Mouse (Mus musculus) small intestine, adult 2 months (tissue): ENCODE results near the gene Mettl3. TPM values are rescaled to one million over a fixed set of nuclear protein-coding genes. Genes with fewer than 3 reads are reported as not detected.

Experiments used
- H3K27ac ChIP-seq: fragments of 200-500 bp; 2 replicates; pipeline ENCODE4 v1.5.1; 2012; ENCODE audit warnings: low read depth, low read length, control low read depth, inconsistent platforms; ENCODE audit not compliant: insufficient read depth
- H3K27me3 ChIP-seq: fragments of 200-500 bp; 2 replicates; pipeline ENCODE4 v1.6.1; 2012; ENCODE audit warnings: mild to moderate bottlenecking, moderate library complexity, low read length, inconsistent platforms; ENCODE audit not compliant: control insufficient read depth, insufficient read depth
- H3K36me3 ChIP-seq: fragments of 200-500 bp; 2 replicates; pipeline ENCODE4 v1.6.1; 2012; ENCODE audit warnings: mild to moderate bottlenecking, low read length, control low read depth, inconsistent platforms; ENCODE audit not compliant: control insufficient read depth, insufficient read depth
- H3K4me1 ChIP-seq: fragments of 200-500 bp; 2 replicates; pipeline ENCODE4 v1.6.1; 2012; ENCODE audit warnings: low read length, inconsistent platforms, mixed read lengths; ENCODE audit not compliant: control insufficient read depth, insufficient read depth, insufficient read length
- H3K4me3 ChIP-seq: fragments of 200-500 bp; 2 replicates; pipeline ENCODE4 v1.5.1; 2012; ENCODE audit warnings: low read depth, mild to moderate bottlenecking, control low read depth, inconsistent platforms, low read length, moderate library complexity
- CTCF ChIP-seq: fragments of 200-500 bp; IDR thresholded peaks from 2 replicates; pipeline ENCODE4 v1.5.1; 2012; ENCODE audit warnings: low read depth, mild to moderate bottlenecking, control low read depth, inconsistent platforms, low read length, moderate library complexity, mixed read lengths; ENCODE audit not compliant: insufficient replicate concordance, insufficient read length; ENCODE audit errors: extremely low read depth
- POLR2A ChIP-seq: fragments of 200-500 bp; IDR thresholded peaks from 2 replicates; pipeline ENCODE4 v1.6.1; 2012; ENCODE audit warnings: low read depth, mild to moderate bottlenecking, control low read depth, inconsistent platforms, low read length, moderate library complexity
- WGBS: fragments of 180-500 bp; shearing (Covaris S2); methylation state at CpG from one replicate; pipeline ENCODE4 v1.1.7; 2018; 5-methylcytosine and 5-hydroxymethylcytosine counted together
- polyA plus RNA-seq: library from polyadenylated mRNA; depleted of rRNA; stranded (reverse); fragments of >200 nt; gene quantifications from 2 replicates; pipeline ENCODE4 v1.2.3, GENCODE M21; 2012; rRNA removed

Gene Mettl3
- polyA plus RNA-seq, 1 experiment: 8.2 TPM

DNA sequence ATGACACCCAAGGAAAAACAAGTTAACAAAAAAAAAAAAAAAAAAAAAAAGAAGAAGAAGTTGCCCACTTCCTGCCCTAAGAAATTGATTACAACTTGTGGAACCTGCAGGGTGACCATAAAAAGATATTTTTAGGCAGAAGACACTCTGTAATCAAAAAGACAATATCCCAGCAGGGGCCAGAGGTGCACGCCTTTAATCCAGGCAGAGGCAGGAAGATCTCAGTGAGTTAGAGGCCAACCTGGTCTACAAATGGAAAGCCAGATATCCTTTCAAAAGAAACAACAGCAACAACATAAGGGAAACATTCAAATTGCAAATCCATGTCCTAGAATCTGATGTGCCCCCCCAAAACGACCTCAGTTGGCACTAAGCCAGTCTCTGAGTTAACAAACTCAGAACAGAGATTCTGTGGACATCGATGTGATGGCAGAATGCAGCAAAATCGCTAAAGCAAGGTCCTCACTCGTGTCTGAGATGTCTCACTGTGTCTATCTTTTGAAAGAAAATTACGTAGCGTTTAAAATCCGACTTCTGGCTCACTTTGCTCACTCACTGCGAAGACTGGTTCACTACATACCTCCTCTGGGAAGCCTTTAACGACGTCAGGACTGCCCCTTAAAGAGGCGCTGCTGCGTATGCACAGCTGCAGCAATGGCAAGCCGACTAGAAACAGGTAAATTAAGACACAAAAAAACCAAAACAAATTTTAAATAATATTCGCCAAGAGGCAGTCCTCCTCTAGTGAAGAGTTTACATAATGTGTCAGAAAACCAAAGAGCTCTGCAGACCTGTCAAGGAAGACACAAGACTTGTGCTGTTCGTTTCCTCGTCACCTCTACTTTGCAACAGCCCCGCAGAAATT lies 48.4 kb downstream of the Mettl3 start:
- Histone ChIP-seq H3K4me3 (peak overlapping the region; percentile 76), H3K36me3 (no peaks in the 10 kb centered on the region), H3K4me1 (peaks cover 6% of the 10 kb centered on the region; the same call in 1 of the 2 replicates), H3K27ac (peak overlapping the region; percentile 70), H3K27me3 (no peaks in the 10 kb centered on the region)
- 4% methylated on average over 18 of the region's 18 CpGs for WGBS
- no peak for TF ChIP-seq CTCF
- no peak for TF ChIP-seq POLR2A

DNA sequence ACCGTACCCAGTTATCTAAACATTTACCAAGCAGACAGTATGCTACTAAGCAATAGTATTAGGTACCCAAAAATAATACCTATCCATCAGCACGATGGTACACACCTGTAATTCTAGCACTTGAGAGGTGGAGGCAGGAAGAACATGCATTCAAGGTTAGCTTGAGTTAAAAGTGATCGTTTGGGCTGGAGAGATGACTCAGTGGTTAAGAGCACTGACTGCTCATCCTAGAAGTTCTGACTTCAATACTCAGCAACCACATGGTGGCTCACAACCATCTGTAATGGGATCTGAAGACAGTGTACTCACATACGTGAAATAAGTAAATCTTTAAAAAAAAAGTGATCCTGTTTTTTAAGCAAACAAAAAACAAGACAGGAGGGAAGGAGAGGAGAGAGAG lies 58.8 kb downstream of the Mettl3 start:
- TF ChIP-seq POLR2A: no peak
- TF ChIP-seq CTCF: no peak
- WGBS: 66% methylated on average over 4 of the region's 4 CpGs
- no peak overlapping the region for H3K4me3 ChIP-seq

More for the DNA sequence above, 58.8 kb downstream of the Mettl3 start:
- peaks cover 4% of the 10 kb centered on the region for H3K4me1 ChIP-seq
- H3K36me3 ChIP-seq: no peaks in the 10 kb centered on the region
- no peak overlapping the region for H3K27ac ChIP-seq
- H3K27me3 ChIP-seq: no peaks in the 10 kb centered on the region

Other genes starting within 250 kb of the Mettl3 start
- gene Hnrnpc, start 201.1 kb downstream of the Mettl3 start, polyA plus RNA-seq: 8.4 and 22.4 TPM in 2 replicates
- 0.86 and 1.0 TPM in 2 replicates for gene Rpgrip1, start 194.4 kb downstream of the Mettl3 start, polyA plus RNA-seq
- gene Supt16, start 107.7 kb downstream of the Mettl3 start, polyA plus RNA-seq: 1.7 and 4.0 TPM in 2 replicates
- gene Chd8, start 47.3 kb downstream of the Mettl3 start, polyA plus RNA-seq: 10.5 and 19.6 TPM in 2 replicates
- gene Tox4, start 26.0 kb downstream of the Mettl3 start, polyA plus RNA-seq: 11.7 and 26.0 TPM in 2 replicates
- 1.1 and 2.1 TPM in 2 replicates for gene Rab2b, start 25.6 kb downstream of the Mettl3 start, polyA plus RNA-seq
- gene Sall2, start 23.6 kb upstream of the Mettl3 start, polyA plus RNA-seq: 0.83 and 1.4 TPM in 2 replicates
- not detected in 2 replicates for gene Olfr1513, start 51.3 kb upstream of the Mettl3 start, polyA plus RNA-seq
- gene Olfr1512, start 74.0 kb upstream of the Mettl3 start, polyA plus RNA-seq: not detected in 2 replicates
- not detected in 2 replicates for gene Olfr1511, start 92.3 kb upstream of the Mettl3 start, polyA plus RNA-seq
- gene Olfr1510, start 109.2 kb upstream of the Mettl3 start, polyA plus RNA-seq: not detected in 2 replicates
- not detected in 2 replicates for gene Olfr1509, start 137.9 kb upstream of the Mettl3 start, polyA plus RNA-seq
- gene Olfr1508, start 162.4 kb upstream of the Mettl3 start, polyA plus RNA-seq: not detected in 2 replicates
- not detected in 2 replicates for gene Olfr1507, start 190.6 kb upstream of the Mettl3 start, polyA plus RNA-seq